Mouse (Mus musculus) testis, adult 2 months (tissue): ENCODE measurements around the gene 2210011C24Rik.

ENCODE experiments used
- CTCF ChIP-seq: fragments of 200-500 bp; IDR thresholded peaks from 2 replicates; pipeline ENCODE4 v1.5.1; 2012; ENCODE audit warnings: low read depth, mild to moderate bottlenecking, inconsistent platforms, low read length, moderate library complexity; ENCODE audit not compliant: control insufficient read depth, insufficient read depth, insufficient replicate concordance
- POLR2A ChIP-seq: fragments of 200-500 bp; IDR thresholded peaks from 2 replicates; pipeline ENCODE4 v1.6.1; 2012; ENCODE audit warnings: low read depth, mild to moderate bottlenecking, inconsistent platforms, low read length, moderate library complexity; ENCODE audit not compliant: control insufficient read depth

- TF ChIP-seq CTCF, result no peak
- peak; percentile 34 for TF ChIP-seq POLR2A
Observed at GRCm38 (mm10) chr8:83972150-83973120, 39.5 kb downstream of the 2210011C24Rik start, which contains the start of gene Prkaca.
